Mouse (Mus musculus) testis, postnatal 10 days (tissue): ENCODE results near the gene Rmi1.
A peak's percentile ranks its signal among the peaks of the same experiment; 100 is the strongest.
"Not testable (repeated sequence)": the region's sequence is repeated elsewhere in the genome, so short reads cannot be mapped to it uniquely, and the experiment has no call there.

ENCODE experiments used
- DNase-seq: peaks from one replicate; pipeline ENCODE4 v3.0.0; 2021; ENCODE audit warnings: low spot score

The Rmi1 gene

DNA sequence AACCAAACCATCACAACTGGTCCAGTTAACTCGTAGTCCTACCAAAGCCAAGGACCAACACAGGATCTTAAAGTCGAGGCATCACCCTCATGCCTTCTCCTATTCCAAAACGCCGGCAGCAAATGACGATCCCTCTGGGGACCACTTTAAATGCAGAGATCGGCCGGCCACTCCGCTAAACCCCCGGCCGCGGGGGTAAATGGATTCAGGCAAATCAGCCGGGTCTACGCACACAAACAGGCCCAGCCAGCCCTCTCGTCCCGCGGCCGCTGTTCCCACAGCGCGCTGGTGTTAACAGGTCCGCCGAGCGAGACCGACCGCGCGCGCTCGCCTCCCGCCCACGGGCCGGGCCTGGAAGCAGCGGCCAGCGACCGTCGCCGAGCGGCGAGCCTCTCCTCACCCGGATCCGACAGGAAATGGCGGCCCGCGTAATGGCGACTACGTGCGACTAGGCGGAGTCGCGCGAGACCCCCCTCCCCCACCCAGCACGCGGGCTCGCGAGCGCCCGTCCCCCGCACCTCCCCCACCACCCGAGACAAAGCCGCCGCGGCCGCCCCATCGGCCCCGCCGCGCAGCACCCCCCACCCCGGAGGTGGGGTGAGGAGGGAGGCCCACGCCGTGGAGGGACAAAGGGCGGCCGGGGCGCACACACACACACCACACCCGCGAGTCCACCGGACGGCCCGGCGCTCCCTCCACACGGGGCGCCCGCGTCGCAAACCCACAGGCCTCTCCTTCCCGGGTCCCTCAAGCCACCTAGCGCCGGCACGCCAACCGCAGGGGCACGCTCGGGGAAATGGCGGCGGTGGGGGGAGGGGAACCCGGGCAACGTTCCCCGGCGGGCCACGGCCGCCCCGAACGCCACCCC is 679 bp upstream of the Rmi1 start:
- DNase-seq: peak; percentile 93

GRCm38 (mm10) chr13:58402744-58403110 is 679 bp downstream of the Rmi1 start:
- DNase-seq: peak; percentile 90

- not testable (repeated sequence) for DNase-seq
These were observed 1.2 kb downstream of the Rmi1 start, which contains the start of gene Hnrnpk for GRCm38 (mm10) chr13:58403243-58403642. Gene Hnrnpk, minus strand, starts transcription at chr13:58403343.

- DNase-seq: no peak
These were observed 9.0 kb downstream of the Rmi1 start for GRCm38 (mm10) chr13:58411073-58411472.

- DNase-seq: no peak
These were observed 13.3 kb downstream of the Rmi1 start for GRCm38 (mm10) chr13:58415374-58415773.

GRCm38 (mm10) chr13:58415838-58416237 is 13.8 kb downstream of the Rmi1 start:
- no peak for DNase-seq

GRCm38 (mm10) chr13:58418656-58419055 is 16.6 kb downstream of the Rmi1 start:
- DNase-seq: peak; percentile 24

DNA sequence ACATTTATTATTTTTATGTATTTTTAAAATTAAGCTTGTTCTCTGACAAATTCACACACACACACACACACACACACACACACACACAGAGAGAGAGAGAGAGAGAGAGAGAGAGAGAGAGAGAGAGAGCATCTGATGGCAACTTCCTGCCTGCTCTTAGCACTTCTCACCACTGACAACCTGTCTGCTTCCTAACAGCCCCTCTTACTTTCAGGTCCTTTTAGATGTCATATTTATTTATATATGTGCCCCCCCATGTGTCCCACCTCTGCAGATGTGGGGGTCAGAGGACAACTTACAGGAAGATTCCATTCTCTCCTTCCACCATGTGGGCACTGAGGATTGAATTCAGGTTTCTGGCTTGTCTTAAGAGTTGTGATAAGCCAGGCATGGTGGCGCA is 17.2 kb downstream of the Rmi1 start:
- peak; percentile 17 for DNase-seq

GRCm38 (mm10) chr13:58421026-58421425 is 19.0 kb downstream of the Rmi1 start:
- DNase-seq: peak; percentile 32

DNA sequence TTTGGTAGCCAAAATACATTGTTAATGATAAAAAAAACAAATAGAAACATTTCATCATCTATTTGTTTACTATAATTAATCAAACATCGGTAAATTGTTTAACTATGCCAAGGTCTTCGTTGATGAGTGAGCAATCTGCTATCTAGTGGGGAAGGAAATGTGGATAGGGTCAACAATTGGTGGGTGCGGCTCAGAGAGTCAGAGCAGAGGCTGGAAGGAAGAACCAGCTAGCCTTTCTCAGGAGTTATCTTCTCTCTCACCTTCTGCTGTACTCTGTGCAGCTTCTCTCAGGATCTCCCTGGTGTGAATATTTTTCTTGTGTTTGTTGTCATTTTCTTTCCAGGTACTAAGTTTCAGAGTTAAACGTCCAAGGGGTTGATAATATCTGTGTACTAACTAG is 20.2 kb downstream of the Rmi1 start:
- peak; percentile 29 for DNase-seq

GRCm38 (mm10) chr13:58423061-58423660 is 21.1 kb downstream of the Rmi1 start:
- DNase-seq: peak; percentile 37

GRCm38 (mm10) chr13:58439716-58440115 is 37.7 kb downstream of the Rmi1 start:
- DNase-seq: no peak

DNA sequence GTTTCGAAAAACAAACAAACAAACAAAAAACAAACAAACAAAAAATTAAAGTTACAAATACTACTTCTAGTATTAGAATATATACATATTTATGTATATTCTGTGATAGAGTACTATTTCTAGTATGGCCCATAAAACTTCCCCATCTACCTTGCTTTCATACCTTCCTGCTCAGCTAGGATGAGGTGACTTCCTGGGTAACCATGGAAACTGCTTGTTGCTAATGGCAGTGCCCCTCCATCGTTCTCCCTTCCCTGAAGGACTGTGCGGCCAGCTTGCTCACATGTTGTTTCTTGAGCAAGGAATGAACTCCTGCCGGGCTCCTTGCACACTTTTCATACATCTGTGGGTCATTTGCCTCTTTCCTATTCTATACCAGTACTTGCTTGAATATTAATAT is 41.3 kb downstream of the Rmi1 start:
- no peak for DNase-seq

GRCm38 (mm10) chr13:58443787-58444186 is 41.7 kb downstream of the Rmi1 start:
- DNase-seq: no peak

GRCm38 (mm10) chr13:58446541-58446940 is 44.5 kb downstream of the Rmi1 start:
- no peak for DNase-seq

DNA sequence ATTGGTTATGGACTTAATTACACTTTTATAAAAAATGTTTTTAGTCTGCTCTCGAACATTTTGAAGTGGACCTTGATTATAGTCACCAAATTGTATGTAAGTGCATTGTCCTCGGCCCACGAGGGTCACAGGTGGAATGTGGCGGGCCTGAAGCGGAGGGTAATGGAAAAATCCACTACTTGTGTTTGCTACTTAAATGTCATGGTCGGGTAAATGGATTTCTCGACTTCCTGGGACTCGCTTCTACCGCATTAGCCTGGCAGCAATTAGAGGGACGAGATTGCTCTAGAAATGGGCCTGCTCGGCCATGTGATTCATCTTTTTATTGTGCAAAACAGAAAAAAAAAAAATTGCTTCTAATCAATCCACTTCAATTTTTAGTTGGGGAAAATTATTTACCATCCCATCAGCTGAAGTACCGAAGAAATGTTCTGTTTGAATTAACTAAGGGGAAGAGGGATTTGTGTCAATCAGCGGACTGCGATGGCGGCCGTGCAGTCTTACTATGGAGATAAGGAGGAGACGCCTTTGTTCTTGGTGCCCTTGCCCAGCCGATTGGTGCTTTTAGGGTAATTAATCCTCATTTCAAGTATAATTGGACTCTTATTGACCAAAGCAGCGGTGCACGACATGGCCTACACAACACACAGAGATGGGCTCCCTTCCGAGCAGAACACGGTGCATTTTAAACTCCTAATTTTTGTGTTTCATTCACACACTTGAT is 48.6 kb downstream of the Rmi1 start:
- no peak for DNase-seq

DNA sequence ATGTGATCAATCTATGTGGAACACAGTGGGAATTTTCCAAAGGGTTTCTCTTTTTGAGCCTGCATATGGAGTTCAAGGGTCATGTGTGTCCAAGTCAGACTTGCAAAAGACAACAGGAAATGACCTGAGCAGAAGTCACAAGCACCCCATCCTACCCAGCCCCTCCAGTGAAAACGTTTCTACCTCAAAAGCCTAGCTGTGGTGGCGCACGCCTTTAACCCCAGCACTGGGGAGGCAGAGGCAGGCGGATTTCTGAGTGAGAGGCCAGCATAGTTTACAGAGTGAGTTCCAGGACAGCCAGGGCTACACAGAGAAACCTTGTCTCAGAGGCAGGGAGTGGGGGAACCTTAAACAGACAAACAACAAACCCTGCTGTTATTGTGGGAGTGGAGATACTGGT is 50.2 kb downstream of the Rmi1 start:
- no peak for DNase-seq

- peak; percentile 60 for DNase-seq
These were observed 50.8 kb downstream of the Rmi1 start for GRCm38 (mm10) chr13:58452651-58453413.

DNA sequence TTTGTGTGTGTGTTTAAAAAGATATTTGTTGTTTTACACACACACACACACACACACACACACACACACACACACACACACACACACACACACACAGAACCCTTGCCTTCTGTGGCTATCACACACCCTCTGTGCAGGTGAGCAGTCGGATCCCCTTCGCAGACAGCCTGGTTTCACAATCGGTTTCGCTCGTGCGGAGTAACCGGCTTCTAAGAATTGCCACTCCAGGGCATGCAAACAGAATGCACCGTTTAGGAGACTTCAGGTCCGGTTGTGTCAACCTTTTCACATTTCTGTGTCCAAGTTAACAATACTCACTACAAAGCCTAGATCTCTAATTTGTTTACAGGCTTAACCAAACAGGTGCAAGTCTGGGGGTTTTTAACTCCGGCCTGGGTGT is 51.5 kb downstream of the Rmi1 start:
- DNase-seq: no peak

- no peak for DNase-seq
These were observed 54.5 kb downstream of the Rmi1 start for GRCm38 (mm10) chr13:58456547-58456946.

DNA sequence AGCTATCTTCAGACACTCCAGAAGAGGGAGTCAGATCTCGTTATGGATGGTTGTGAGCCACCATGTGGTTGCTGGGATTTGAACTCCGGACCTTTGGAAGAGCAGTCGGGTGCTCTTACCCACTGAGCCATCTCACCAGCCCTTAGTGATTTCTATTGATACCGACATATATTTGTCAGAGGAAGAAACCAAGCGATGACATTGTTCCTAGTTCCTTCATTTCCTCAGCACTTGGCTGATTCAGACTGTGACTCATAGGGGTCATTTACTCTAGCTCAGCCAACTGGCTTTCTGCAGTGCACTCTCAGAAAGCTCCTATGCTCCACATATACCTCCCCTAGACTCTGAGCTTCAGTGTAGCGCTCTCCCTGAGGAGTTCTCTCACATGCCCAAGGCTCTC is 56.8 kb downstream of the Rmi1 start:
- not testable (repeated sequence) for DNase-seq
